Mouse (Mus musculus): ENCODE data around the gene Anks1b.

Gene Anks1b

DNA sequence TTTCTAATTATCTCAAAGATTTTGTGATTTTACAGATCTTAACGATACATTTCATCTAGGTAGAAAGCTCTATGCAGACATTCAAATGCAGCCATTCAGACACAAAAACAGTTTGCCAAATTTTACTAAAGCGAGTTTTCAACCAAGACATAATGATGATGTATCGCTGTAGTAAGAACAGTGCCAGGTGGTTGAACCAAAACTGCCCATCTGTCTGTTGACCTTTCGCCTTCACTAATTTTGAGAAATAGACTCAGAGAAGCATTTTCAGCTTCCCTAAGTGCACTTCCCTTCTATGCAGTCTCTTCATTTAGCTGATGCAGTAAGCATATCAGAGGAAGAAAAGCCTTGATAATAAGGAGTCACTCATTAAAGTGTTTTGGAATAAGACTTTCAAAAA, 527.1 kb downstream of the Anks1b start:
- DNase-seq: no peak

DNA sequence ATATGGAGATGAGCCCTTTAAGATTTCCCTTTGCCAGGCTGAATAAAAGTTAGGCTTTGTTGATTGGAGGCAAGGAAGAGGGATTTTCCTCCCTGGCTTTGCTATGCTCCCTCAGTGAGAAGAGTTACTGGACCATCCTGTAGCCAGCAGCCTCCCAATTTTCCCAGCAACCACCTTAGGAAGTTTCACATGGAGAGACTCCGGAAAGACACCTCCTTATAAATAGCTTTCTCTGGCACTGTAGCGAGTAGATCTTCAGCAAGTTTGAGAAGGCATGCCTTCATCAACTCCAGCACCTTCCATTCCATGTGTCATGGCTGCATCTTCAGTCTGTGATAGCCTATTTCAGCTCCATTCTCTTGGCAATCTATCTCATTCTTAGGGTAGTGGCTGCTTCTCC, 535.2 kb downstream of the Anks1b start:
- no peak for DNase-seq

DNA sequence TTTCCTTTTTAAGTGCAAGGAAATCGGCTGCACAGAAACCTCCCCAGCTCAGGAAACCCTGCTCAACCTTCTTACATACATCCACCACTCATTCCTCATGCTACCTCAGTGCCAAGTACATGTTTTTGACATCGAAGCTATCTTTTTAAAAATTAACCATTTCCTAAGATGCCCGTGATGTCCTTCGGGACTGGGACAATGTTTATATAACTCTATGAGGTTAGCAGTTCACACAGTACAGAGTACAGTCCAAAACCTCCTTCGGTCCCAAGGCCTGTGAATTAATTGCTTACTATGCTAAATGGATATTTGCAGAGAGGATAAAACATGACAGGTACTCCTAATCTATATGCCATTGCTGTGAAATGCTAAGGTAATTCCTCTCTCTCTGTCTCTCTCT, 558.2 kb downstream of the Anks1b start:
- no peak for DNase-seq

DNA sequence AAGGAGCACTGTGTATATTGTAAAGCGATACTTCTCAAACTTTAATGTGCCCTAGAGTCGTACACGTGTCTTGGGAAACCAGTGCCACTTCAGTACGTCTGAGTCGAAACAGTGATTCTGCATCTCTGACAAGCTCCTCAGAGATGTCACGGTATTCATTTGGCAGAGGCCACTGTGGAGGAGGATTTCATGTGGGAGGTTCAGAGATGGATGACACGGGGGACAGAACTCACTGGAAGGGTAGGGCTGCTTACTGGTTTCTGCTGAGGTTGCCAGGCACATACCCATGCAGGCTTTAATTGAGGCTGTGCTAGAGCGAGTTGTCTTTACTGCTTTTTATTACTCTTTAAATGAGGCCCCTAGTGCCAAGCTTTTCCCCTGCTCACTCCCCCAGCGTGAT, 558.7 kb downstream of the Anks1b start:
- DNase-seq: no peak

DNA sequence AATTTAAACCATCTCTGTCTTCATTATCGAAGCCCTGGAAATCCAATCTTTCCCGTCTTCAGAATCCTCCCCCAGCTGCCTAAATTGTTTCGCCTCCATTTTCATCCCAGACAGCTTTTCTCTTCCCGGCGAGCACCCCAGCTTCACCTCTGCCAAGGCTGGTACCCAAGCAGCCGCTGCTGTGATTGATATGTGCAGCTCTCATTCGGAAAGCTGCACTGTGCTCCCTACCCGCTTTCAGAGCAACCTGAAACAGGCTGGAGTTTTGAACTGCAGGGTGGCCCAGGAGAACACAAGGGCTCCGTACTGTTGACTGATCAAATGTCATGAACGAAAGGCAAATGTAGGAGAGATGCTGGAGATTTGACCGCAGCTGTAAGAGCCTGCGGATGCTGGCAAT, 559.2 kb downstream of the Anks1b start:
- DNase-seq: peak; percentile 16

DNA sequence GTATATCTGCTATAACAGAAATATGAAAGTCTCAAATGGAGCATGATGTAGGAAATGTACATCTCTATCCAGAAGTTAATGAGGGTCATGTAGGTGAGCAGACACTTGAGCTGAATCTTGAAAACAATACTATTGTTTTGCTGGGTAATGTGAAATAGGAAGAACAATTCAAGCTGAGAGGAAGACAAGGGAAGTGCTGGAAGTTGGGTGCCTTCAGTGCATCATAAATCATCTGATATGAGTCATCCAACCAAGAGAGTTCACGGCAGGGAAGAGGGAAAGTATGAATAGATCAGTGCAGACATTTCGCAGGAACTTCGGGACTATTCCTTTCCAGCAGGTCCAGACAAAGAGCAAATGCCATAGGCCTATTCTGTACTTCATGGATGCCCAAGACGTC, 567.7 kb downstream of the Anks1b start:
- DNase-seq: no peak

DNA sequence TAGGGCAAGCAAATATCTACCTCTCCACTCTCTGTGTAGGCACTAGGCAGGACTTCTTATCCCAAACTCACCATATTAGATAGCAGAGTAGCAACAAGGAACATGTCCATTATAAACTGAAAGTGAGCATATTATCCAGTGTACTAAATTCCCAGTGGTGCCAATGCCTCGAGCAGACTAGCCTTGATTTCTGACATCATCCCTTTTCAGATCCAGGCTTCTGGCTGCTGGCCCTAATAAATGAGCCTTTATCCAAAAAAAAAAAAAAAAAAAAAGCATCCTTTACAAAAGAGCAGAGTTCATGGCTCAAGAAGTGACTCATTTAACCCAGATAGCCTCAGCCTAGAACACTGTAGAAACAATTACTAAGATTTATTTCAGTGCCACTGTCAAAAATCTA, 568.3 kb downstream of the Anks1b start:
- no peak for DNase-seq

DNA sequence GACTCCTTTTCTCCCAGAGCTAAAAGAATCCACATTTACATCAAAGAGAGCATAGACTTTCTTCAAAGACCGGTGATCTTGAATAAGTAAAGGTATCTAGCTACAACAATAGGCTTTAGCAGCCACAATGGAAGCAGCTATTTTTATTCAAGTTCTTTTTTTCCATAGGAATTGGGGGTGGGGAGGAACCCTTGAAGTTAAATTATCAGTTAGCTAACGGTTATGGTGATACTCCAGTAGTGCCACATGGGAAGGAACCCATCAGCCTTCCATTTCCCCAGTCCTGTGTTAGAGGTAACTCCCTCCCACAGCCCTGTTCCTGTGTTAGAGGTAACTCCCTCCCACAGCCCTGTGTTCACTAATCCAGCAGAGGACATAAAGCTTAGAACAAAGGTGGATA, 591.6 kb downstream of the Anks1b start:
- DNase-seq: no peak

DNA sequence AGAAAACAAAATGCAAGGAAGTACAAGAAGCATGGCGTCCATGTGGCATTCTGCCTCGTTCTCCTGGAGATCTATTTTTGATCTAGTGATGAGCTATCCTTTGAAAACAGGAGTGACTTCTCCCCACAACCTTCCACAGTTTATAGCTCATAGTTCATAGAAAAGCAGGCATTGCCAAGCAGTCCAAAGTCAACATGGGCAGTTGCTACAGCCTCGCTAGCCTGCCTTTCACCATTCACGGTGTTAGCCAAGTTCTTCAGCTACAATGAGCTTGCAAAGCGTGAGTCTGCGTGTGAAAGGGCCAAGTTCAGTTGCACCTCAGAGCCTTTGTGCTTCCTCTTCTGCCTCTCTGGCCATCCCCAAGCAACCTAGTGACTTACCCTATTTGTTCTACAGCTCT, 592.1 kb downstream of the Anks1b start:
- DNase-seq: no peak

DNA sequence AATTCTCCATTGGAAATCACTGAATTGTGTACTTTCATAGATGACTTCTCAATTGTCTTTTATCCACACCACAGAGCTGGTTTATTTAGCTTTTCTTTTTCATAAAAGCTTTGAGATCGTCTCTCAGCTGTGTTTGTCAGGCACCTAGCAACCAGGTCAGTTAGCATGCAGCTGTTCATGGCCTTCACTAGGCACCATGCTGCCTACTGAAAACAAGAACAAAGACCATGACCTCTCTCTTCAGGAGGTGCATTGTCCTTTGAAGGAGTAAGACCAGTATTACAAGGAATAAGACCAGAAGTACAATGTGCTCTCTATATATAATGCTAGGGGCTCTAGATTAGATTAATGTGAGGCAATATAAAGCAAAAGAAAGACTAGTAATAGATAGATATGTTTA, 594.2 kb downstream of the Anks1b start:
- no peak for DNase-seq

DNA sequence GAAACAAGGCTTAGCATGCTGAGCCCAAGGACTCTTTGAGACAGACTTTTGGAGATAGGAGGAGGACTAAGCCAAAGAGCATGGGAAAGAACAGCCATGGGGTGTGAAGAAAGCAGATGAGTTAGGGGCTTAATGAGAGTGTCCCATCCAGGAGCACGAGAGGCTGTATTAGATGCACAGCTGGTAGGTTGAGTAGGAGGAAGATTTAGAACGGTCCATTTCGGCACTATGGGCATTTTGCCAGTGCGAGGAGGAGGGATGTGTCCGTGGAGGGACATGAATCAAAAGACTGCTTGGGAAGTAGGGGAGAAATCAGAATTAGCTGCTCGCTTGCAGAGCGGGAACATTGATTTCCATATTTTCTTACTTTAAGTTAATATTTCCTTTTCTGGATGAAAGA, 620.1 kb downstream of the Anks1b start:
- peak; percentile 56 for DNase-seq

DNA sequence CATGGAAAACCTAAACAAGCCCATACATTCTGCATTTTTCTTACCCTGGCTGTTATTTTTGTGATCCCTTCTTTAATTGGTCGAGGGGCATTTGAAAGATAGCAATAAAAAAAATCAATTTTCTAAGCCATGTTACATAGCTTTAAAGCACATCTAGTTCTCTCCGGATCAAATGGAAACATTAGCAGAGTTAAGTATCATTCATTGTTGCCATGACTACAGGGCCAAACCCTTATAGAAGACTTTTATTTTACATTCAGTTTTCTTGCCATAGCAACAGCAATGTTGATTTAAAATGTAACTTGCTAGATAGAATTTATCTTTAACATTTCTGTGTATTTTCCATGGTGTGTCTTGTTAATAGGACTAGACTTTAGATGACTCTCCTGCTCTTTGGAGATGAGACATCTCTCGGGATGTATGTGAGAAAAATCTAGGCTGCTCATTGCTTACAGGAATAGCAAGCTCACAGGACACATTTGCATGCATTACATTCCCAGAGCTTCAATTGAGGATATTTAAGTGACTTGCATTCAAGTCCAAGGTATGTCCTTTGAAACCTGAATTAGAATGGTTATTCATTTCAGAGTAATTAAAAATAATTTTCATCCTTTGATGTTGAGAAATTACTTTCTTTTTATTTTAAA, 620.8 kb downstream of the Anks1b start:
- DNase-seq: no peak

DNA sequence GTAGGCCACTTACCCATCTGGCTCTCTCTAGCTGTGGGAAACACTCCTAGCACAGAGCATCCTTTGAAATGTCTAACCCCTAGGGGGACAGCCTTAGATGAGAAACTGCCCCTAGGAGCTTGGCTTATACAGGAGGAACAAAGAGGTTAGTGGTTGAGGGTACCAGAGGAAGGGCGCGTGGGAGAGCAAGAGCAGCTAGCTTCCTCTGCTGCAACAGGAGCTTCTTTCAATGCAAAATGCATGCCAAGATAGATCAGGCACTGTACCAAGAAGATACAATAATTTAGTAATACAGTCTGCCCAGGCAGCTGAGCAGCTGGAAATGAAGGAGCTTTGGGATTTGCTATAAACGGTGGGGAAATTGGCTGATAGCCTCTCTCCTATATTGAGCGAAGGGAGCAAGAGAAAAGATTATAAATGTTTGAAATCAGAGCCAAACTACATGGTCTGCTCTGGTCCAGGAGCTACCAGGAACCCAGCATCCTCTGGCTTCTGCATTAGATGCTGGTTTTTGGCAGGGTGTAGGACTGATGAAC, 621.7 kb downstream of the Anks1b start:
- DNase-seq: peak; percentile 24

DNA sequence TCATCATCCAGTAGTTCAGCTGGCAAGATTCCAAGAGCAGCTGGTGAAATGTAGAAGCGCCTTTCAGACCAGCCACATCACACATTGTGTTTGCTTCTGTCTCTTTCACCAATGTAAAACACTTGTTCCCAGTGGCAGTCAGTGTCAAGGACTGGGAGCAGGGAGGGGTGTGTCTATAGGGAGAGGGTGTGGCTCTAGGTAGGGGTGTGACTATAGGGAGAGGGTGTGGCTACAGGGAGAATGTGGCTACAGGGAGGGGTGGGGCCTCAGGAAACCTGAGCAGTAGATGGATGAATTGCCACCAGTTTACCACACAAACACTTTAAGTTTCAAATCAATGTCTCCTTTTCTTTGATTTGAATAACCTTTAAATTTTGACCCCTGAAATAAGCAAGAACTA, 634.3 kb downstream of the Anks1b start:
- DNase-seq: no peak

DNA sequence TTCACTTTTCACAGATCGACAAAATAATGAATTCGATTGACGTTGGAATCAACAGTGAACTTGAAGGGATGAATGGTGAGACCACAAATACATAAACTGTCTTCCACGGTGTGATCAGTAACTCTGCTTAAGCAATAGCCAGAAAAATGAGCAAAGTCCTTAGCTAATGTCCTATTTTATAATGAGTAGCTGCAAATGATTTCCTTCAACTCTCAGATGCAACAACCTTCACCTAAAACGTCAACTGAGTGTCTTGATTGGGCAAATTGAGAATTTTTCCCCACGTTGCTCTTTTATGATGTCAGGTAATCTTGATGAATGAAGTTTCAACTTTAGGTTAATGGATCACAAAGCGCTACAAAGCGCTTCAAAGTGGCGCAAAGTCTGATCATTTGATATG, 639.5 kb downstream of the Anks1b start:
- no peak for DNase-seq

DNA sequence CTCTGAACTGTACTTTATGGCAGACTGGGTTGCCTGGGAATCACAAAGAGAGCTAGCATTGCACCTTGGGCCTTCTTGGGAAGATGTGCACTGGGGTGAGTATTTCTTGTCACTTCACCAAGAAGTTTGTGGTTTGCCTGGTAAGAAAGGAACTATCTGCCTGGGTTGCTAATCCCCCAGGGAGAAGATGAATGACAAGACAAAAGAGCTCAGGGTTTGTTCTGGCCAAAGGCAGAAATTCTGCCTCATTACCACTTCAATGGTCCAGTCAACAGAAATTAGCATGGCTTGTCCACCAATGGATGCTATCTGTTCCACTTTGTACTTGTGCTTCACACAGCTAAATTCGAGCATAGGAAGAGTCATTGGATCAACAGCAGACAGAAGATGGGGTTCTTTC, 658.5 kb downstream of the Anks1b start:
- no peak for DNase-seq

DNA sequence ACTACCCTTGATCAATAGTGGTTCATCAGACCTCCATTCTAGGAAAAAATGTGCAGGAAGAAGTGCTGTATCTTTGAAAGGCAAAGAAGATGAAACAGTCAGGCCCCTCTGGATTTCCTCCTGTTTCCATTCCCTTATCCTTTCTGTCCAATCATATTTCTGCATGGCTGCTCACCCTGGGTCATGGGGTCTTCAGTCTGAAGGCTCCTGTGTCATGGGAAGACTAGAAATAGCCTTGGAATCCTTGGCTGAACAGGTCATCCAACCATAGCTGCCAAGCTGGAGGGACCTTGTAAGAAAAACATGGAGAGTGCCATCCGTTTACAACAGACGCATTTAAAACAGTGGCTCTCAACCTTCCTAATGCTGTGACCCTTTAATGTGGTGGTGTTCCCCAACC, 662.1 kb downstream of the Anks1b start:
- DNase-seq: no peak

DNA sequence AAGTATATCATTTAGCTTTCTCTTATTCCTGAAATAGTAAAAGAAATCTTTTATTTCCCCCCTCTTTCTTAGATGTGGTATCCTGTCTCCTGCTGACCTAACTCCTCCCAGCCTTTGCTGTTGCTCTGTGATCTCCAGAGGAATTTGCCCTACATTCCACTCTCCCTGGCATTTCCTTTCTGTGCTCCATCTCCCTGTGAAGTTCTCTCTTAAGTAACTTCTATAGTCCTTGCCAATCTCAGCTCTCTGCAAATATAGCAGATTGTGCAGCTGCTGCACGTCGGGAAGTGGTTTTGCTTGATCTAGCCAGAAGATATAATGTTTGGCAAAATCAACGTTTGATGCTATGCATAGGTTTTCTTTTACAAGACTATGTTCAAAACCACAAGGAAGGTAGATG, 673.3 kb downstream of the Anks1b start:
- DNase-seq: no peak

DNA sequence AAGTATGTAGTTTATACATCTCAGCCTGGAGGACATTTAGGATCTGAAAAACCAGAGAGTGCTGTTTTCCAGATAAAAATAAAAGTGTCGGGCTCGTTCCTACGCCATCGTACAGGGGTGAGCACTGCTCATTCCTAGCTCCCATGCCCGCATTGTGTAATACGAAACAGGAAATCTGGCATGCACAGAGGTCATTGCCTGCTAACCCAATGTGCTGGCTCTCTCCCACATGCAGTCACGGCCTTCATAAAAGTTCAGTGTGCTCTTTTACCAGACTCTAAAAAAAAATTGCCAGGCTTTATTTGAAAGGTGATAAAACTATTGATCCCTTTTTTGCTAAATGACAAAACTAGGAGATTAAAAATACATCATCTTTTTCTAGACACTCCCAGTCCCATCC, 689.6 kb downstream of the Anks1b start:
- no peak for DNase-seq

DNA sequence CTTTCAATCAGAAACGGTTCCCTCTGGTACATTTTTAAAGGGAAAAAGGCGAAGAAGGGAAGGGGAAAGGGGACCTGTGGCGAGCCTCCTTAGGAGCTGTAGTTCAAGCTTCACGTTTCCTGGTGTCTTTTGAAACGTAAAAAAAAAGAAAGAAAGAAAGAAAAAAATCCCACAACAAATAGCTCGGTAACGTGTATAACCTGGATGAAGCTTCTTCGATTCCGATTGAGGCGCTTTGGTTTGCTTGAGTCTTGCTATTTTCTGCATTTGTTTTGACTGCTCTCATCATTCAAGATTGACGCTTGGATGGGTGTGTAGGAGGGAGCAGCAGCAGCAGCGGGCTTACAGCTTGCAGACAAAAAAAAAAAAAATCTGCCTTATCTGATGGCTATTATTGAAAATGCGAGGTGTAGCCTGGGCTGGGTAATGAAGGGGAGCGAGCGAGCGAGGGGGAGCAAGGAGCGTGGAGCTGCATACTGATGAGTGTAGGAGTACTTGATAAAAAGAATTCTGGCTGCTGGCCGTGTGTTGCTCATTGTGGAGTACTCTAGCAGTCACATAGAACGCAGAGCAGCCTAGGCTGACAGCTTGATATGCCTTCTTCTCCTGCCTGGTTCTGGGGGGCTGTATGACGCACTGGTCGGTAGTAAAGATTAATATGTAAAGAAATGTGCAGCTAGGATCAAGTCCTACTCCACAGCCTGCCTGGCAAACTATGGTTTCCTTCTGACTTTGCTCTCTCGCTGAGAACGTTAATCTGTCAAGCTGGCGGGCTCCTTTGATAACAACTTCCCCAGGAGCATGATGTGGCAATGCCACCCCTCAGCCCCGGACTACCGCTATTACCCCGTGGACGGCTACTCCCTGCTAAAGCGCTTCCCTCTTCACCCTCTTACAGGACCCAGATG, 703.1 kb downstream of the Anks1b start:
- peak; percentile 61 for DNase-seq

DNA sequence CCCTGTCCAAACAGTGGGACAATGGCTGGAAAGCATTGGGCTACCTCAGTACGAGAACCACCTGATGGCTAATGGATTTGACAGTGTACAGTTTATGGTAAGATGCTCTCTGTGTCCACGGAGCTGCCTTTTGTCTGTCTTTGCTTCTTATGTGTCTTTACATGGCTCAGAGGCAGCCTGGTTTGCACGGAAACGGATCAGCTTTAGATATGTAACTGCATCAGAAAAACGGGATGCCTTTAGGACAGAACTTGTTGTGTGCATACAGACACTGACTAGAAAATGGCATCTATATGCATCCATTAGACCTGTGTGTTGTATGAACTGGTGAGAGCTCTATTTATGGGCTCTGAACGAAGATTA, 703.8 kb downstream of the Anks1b start:
- no peak for DNase-seq

DNA sequence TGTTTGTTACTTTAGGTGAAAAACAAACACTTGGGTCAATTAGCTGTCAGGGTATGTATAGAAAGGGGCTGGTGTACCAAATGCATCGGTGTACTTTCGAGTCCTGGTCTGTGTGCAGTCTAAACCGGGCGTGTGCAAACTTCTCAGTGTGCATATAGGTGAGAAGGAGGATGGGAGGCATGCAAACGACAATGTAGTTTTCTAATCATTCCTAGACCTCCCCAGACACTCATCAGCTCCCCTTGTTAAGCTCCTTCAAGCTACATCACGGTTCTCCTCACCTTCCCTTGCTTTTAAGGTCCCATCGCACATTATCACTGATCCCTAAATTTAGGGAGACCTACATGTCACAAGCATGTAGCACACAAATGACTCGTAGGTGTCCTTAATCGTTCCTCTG, 704.5 kb downstream of the Anks1b start:
- no peak for DNase-seq

DNA sequence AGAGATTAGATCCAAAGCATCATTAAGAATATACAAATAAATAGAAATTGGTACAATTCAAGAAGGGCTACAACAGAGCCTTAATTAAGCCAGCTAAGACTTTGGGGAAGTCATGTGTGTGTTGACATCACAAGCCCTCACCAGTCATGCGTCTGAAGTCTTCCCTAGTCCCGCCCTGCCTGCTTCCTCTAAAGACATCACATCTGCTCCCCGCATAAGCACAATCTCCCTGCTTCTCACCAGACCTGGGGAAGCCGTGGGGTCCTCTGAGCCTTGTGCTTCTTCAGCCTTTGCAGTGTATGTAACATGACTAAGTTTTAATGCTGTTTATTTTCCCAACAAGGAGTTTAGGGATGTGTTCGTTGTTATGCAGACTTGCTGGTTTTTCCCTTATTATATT, 706.7 kb downstream of the Anks1b start:
- DNase-seq: no peak

DNA sequence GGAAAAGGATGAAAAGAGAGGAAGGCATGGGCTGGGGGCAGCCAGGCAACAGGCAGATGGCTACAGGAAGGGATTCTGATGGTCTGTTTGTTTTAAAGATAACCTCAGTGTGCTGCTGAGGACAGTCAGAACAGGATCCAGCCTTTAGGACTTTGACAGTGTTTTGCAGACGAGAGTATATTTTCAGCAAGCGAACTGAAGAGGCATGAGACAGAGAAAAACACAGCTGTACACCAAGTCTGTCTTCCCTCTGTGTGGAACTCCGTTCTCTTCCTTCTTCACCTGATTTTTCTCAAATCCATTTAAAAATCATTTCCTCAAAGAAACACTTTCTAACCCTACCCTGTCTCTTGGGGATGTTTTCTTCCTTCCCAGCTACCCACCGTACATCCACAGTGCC, 710.7 kb downstream of the Anks1b start:
- DNase-seq: no peak

DNA sequence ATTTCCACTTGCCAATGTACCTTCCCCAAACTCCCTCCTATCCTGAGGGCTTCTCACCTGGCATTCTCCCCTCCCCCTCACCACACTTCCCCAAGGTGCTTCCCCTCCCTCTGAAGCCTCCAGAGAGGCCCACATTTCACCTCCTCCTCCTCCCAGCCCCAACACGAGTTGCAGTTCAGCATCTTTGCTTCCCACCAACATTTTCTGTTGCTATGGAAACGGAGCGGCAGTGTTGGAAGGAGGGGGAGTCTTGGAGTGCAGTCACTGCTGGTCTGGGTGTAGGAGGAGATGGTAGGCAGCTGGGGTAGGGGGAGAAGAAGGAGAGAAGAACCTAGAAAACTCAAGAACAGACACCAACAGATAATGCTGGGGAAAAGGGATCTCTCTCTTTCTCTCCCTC, 722.8 kb downstream of the Anks1b start:
- peak; percentile 49 for DNase-seq

All from right cerebral cortex, postnatal 14 days (tissue).